Mouse (Mus musculus) thymus, postnatal 0 days (tissue): Measurements from ENCODE around the gene 1700022I11Rik. TPM values are rescaled to one million over a fixed set of nuclear protein-coding genes. Genes with fewer than 3 reads are reported as not detected.

Source experiments
- DNase-seq: peaks from one replicate; pipeline ENCODE4 v3.0.0-alpha.2; 2015; ENCODE audit warnings: low spot score
- polyA plus RNA-seq: library from polyadenylated mRNA; unstranded; fragments of >200 nt; fragmentation: Nextera tagmentation; extraction: Ambion mirVana; gene quantifications from 2 replicates; pipeline ENCODE4 v1.2.1, GENCODE M21; 2015

Gene 1700022I11Rik
- 0.38 and 0.40 TPM in 2 replicates for polyA plus RNA-seq

- DNase-seq, result no peak
Measured at GRCm38 (mm10) chr4:42969304-42969703, at the start of gene 1700022I11Rik. Gene 1700022I11Rik, plus strand, starts transcription at chr4:42969604.

GRCm38 (mm10) chr4:42920726-42921125 lies 48.7 kb upstream of the 1700022I11Rik start:
- no peak for DNase-seq

- DNase-seq, result no peak
Measured at GRCm38 (mm10) chr4:42921536-42921935, 47.9 kb upstream of the 1700022I11Rik start.

GRCm38 (mm10) chr4:42922056-42922455 lies 47.3 kb upstream of the 1700022I11Rik start:
- DNase-seq, result no peak

GRCm38 (mm10) chr4:42922461-42922860 lies 46.9 kb upstream of the 1700022I11Rik start:
- no peak for DNase-seq

- DNase-seq, result no peak
Measured at GRCm38 (mm10) chr4:42924095-42924710, 45.2 kb upstream of the 1700022I11Rik start.

GRCm38 (mm10) chr4:42928209-42928608 lies 41.2 kb upstream of the 1700022I11Rik start:
- DNase-seq, result no peak

GRCm38 (mm10) chr4:42928952-42929351 lies 40.5 kb upstream of the 1700022I11Rik start:
- DNase-seq, result no peak

- DNase-seq, result no peak
Measured at GRCm38 (mm10) chr4:42932229-42932969, 37.0 kb upstream of the 1700022I11Rik start.

- DNase-seq, result no peak
Measured at GRCm38 (mm10) chr4:42933630-42934029, 35.8 kb upstream of the 1700022I11Rik start.

- no peak for DNase-seq
Measured at GRCm38 (mm10) chr4:42941396-42941795, 28.0 kb upstream of the 1700022I11Rik start.

- DNase-seq, result no peak
Measured at GRCm38 (mm10) chr4:42943341-42943740, 26.1 kb upstream of the 1700022I11Rik start.

- no peak for DNase-seq
Measured at GRCm38 (mm10) chr4:42944185-42944584, 25.2 kb upstream of the 1700022I11Rik start.

GRCm38 (mm10) chr4:42945043-42945442 lies 24.4 kb upstream of the 1700022I11Rik start:
- no peak for DNase-seq

GRCm38 (mm10) chr4:42945445-42945844 lies 24.0 kb upstream of the 1700022I11Rik start:
- no peak for DNase-seq

GRCm38 (mm10) chr4:42945952-42946351 lies 23.5 kb upstream of the 1700022I11Rik start:
- DNase-seq, result peak; percentile 45

- no peak for DNase-seq
Measured at GRCm38 (mm10) chr4:42946733-42947290, 22.6 kb upstream of the 1700022I11Rik start.

GRCm38 (mm10) chr4:42948527-42948926 lies 20.9 kb upstream of the 1700022I11Rik start:
- DNase-seq, result no peak

- DNase-seq, result no peak
Measured at GRCm38 (mm10) chr4:42949051-42949675, 20.2 kb upstream of the 1700022I11Rik start.

- peak; percentile 88 for DNase-seq
Measured at GRCm38 (mm10) chr4:42949676-42950051, 19.7 kb upstream of the 1700022I11Rik start, which contains the start of gene Dnajb5. Gene Dnajb5, plus strand, starts transcription at chr4:42949814.

GRCm38 (mm10) chr4:42950065-42950558 lies 19.3 kb upstream of the 1700022I11Rik start:
- DNase-seq, result peak; percentile 92
